Mouse (Mus musculus): ENCODE measurements around the gene Pik3cg. TPM values are rescaled to one million over a fixed set of nuclear protein-coding genes. Genes with fewer than 3 reads are reported as not detected.
A peak's percentile ranks its signal among the peaks of the same experiment; 100 is the strongest.

Gene Pik3cg
- polyA plus RNA-seq, 1 experiment from 2014 or later = 1.6 TPM

DNA sequence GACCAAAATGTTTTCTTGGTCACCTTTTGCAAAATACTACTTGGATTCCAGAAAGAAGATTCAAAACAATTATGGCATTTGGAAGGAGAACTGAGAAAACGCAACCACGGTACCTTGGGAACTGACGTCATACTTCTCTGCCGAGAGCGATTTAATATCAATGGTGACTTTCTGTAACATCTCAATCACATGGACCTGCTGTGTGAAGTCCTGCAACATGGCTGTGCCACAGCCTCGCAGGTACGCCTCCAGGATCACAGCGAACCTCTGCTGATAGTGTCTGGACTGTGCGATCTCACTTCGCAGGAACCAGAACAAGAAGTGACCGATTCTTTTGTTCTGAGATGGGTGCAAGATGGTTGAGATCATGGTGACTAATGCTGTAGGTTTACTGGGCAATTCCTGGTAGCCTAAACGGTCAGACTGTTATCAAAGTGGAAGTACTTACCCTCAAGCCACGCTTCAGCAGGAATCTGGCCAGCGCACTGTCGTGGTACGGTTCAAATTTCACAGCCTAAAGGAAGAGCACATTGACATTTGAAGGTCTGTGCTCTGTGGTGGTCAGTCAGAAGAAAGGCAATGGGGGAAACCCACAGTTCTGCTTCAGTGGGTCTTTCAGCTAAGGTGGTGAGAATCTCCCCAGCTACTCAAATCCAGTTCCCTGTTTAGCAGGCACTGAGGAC lies 7.9 kb downstream of the Pik3cg start:
- Histone ChIP-seq H3K4me1 (peaks cover 4% of the 10 kb centered on the region; the same call in 1 of the 2 replicates), H3K27ac (no peak overlapping the region), H3K9ac (no peak overlapping the region), H3K4me3 (no peak overlapping the region), H3K9me3 (no peaks in the 10 kb centered on the region), H3K4me2 (no peak overlapping the region), H3K36me3 (replicated peaks) (no peaks in the 10 kb centered on the region), H3K27me3 (replicated peaks) (no peaks in the 10 kb centered on the region)
- 87% methylated on average over 16 of the region's 16 CpGs for WGBS
- ATAC-seq (replicated peaks) = no peak

DNA sequence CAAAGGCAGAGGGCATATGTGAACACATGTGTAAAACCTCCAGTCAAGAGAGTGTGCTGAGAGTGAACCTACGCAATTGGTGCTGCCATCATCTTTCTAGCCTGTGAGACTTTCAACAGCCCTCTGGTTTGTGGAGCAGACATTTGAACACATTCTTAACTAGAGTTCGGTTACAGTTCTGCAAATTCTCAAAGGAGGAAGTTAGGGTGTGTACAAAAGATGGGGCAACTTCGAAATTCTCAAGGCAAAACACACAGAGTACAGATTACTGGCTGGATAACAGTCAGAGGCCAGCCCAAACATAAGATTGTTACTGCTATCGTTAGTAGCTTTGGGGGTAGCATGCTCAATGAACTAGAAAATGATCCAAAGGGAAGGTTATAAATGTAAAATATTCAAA lies 9.0 kb downstream of the Pik3cg start:
- ATAC-seq (replicated peaks) = no peak
- H3K27me3 ChIP-seq (replicated peaks) = no peaks in the 10 kb centered on the region

DNA sequence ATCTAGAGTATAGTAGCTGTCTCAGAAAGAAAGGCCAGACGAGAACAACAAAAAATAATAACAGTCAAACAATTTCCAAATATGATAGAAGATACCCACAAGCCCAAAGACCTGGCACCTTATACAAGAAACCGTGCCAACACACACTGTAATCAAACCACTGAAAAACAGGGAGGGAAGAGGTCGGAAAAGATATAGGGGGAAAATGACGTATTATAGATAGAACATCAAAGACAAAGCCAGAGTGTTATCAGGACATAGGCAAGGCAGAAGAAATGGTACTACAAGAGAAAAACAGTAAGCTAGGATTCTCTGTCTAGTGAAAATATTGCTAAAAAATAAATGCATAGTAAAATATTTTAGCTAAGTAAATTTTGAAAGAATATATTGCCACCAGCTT lies 10.4 kb downstream of the Pik3cg start:
- H3K4me1 ChIP-seq = no peaks in the 10 kb centered on the region

More for the DNA sequence above, 9.0 kb downstream of the Pik3cg start:
- Histone ChIP-seq H3K4me1 (peaks cover 4% of the 10 kb centered on the region; the same call in 1 of the 2 replicates), H3K4me3 (no peak overlapping the region), H3K4me2 (no peak overlapping the region), H3K9me3 (no peaks in the 10 kb centered on the region), H3K36me3 (replicated peaks) (no peaks in the 10 kb centered on the region), H3K9ac (no peak overlapping the region), H3K27ac (no peak overlapping the region)
- 89% methylated on average over 4 of the region's 4 CpGs for WGBS

DNA sequence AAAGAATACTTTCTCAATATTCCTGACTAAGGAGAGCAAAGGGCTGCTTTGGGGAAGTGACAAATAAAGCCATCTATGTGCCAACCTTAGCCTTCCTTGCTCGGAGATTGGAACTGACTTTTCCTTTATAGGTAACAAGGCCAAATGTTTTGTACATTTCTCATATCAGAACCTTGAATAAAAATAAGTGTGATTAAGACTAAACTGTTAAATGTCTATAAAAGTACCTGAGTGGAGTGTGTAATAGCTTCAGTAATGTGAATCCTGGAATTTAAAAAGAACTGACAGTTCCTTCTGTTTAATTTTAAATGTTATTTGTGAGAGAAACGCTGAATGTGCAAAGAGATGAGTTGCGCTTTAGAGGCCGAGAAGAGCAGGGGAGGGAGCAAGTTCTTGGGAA lies 13.5 kb downstream of the Pik3cg start:
- WGBS = 94% methylated on average over 4 of the region's 4 CpGs
- no peaks in the 10 kb centered on the region for H3K27me3 ChIP-seq (replicated peaks)
- no peak overlapping the region for H3K4me2 ChIP-seq
- no peak for ATAC-seq (replicated peaks)
- H3K36me3 ChIP-seq (replicated peaks) = no peaks in the 10 kb centered on the region
- no peak overlapping the region for H3K4me3 ChIP-seq
- no peak overlapping the region for H3K27ac ChIP-seq
- H3K9me3 ChIP-seq = no peaks in the 10 kb centered on the region
- no peaks in the 10 kb centered on the region for H3K4me1 ChIP-seq
- no peak overlapping the region for H3K9ac ChIP-seq

More for the DNA sequence above, 10.4 kb downstream of the Pik3cg start:
- Histone ChIP-seq H3K4me3 (no peak overlapping the region), H3K36me3 (replicated peaks) (no peaks in the 10 kb centered on the region), H3K9me3 (no peaks in the 10 kb centered on the region), H3K27ac (no peak overlapping the region), H3K9ac (no peak overlapping the region), H3K27me3 (replicated peaks) (no peaks in the 10 kb centered on the region), H3K4me2 (no peak overlapping the region)
- 87% methylated on average over 4 of the region's 4 CpGs for WGBS
- no peak for ATAC-seq (replicated peaks)

DNA sequence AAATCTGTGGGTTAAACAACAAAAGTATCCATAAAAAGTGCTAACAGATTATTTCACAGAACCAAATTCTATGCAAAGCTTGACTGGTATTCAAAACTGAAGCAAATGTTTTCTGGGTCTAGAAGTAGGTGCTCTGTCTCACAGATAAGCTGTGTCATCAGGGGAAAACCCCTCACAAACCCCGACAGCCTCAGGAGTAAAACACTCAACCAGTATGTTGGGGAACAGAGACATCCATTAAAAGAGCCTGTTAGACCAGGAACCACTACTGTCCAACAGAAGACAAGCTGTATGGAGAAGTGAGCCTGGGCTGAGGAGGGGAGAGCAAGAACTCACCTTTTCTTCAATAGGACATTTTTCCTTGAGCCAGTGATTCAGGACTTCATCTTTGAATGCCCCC lies 14.1 kb downstream of the Pik3cg start:
- H3K9ac ChIP-seq = no peak overlapping the region
- no peak for ATAC-seq (replicated peaks)
- no peaks in the 10 kb centered on the region for H3K27me3 ChIP-seq (replicated peaks)
- H3K27ac ChIP-seq = no peak overlapping the region
- no peak overlapping the region for H3K4me3 ChIP-seq
- no peaks in the 10 kb centered on the region for H3K4me1 ChIP-seq
- H3K4me2 ChIP-seq = no peak overlapping the region
- H3K36me3 ChIP-seq (replicated peaks) = no peaks in the 10 kb centered on the region
- H3K9me3 ChIP-seq = no peaks in the 10 kb centered on the region
- WGBS = 93% methylated on average over 1 of the region's 1 CpGs

DNA sequence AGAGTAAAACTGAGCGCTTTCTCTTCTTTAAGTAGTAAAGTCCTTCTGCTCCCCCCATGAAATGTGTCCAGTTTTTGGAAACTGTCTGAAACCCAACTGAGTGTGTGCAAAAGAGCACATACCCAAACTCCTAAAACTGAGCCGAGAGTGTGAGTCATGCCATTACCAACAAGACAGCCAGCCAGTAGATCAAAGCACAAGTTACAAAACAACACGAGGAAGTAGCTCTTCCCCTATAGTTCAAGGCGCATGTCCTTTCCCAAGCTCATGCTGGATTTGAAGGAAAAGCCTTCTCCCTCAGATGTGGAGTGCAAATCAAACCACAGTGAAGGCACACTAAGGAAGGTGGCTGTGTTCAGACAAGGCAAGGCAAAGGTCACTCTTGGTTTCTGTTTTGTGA lies 17.5 kb downstream of the Pik3cg start:
- WGBS = 82% methylated on average over 4 of the region's 4 CpGs
- H3K4me3 ChIP-seq = no peak overlapping the region
- no peaks in the 10 kb centered on the region for H3K9me3 ChIP-seq
- no peaks in the 10 kb centered on the region for H3K27me3 ChIP-seq (replicated peaks)
- no peaks in the 10 kb centered on the region for H3K36me3 ChIP-seq (replicated peaks)
- no peak for ATAC-seq (replicated peaks)
- H3K4me1 ChIP-seq = no peaks in the 10 kb centered on the region
- H3K4me2 ChIP-seq = no peak overlapping the region
- H3K9ac ChIP-seq = no peak overlapping the region
- H3K27ac ChIP-seq = no peak overlapping the region

DNA sequence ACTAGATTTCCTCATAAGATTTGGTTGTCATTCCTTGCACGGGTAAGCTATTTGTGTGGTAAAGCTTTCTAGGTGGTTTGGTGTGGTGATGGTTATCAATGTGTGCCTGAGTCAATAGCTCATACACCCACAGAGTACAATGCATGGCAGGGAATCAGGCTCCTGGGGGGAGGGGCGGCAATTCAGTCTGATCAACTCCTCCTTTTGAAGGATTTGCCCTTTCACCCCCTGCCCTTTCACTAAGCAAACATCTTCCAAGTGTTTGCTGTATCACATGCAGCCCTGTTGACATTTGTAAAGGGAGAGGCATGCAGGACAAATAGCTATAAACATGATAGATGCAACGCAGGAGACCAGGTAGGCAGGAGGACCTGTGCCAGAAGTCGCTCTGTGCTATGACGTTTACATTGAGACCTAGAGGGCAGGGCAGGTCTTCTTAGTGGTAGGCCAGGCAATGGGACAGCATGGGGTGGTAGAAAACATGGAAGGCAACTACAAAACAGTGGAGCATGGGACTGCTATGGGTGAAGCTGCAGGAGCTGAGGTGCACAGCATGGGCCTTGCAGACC lies 20.7 kb downstream of the Pik3cg start:
- no peak for ATAC-seq (replicated peaks)
- H3K4me1 ChIP-seq = no peaks in the 10 kb centered on the region
- H3K4me3 ChIP-seq = no peak overlapping the region
- no peak overlapping the region for H3K27ac ChIP-seq
- 59% methylated on average over 5 of the region's 5 CpGs for WGBS
- H3K9ac ChIP-seq = no peak overlapping the region
- H3K4me2 ChIP-seq = no peak overlapping the region
- H3K9me3 ChIP-seq = no peaks in the 10 kb centered on the region
- H3K27me3 ChIP-seq (replicated peaks) = no peaks in the 10 kb centered on the region
- H3K36me3 ChIP-seq (replicated peaks) = no peaks in the 10 kb centered on the region

DNA sequence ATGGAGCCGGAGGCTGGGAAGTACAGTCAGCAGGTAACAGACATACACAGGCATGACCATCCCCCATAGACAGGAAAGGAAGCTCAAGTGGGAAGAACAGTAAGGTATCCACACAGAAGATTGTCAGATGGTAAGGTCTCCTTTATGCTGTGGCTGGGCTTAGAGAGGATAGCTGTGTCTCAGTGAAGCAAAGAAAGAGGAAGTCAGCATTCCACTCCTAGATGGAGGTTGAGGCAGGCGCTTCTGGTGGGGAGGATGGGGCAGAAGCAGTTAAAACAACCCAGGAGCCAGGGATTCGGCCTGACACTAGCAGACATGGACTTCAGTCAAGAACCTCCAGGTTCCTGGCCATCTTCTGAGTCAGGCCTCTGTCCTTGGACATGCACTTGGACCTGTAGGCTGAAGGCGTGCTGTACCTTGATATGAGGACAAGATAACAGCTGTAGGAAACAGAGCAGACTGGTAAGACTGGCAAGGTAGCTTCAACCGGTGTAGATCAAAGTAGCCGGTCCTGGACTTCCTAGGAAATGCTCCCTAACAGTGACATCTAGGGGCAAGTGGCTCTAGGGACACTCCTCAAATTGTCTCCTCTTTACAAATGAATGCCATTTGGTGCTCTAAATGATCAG lies 21.7 kb downstream of the Pik3cg start:
- Histone ChIP-seq H3K27ac (no peak overlapping the region), H3K4me1 (no peaks in the 10 kb centered on the region), H3K36me3 (replicated peaks) (no peaks in the 10 kb centered on the region), H3K9me3 (no peaks in the 10 kb centered on the region), H3K4me3 (no peak overlapping the region), H3K27me3 (replicated peaks) (no peaks in the 10 kb centered on the region), H3K4me2 (no peak overlapping the region), H3K9ac (no peak overlapping the region)
- no peak for ATAC-seq (replicated peaks)
- 87% methylated on average over 6 of the region's 6 CpGs for WGBS

DNA sequence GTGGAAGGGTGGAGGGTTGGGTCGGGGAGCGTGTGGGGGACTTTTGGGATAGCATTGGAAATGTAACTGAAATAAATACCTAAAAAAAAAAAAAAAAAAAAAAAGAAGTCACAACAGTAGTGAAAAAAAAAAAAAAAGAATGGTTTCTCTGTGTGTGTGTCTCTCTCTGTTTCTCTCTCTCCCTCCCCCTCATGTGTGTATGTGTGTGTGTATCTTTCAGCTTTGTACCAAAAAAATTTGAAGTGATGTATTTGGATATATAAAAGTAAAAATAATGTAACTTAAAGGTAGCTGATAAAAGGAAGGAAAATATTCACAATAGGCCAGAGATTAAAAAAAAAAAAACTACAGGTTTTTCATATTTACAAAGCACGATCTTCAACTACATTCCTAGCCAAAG lies 23.6 kb downstream of the Pik3cg start:
- Histone ChIP-seq H3K4me3 (no peak overlapping the region), H3K27ac (no peak overlapping the region), H3K36me3 (replicated peaks) (no peaks in the 10 kb centered on the region), H3K9ac (no peak overlapping the region), H3K27me3 (replicated peaks) (no peaks in the 10 kb centered on the region), H3K4me1 (no peaks in the 10 kb centered on the region), H3K9me3 (no peaks in the 10 kb centered on the region), H3K4me2 (no peak overlapping the region)
- 93% methylated on average over 3 of the region's 3 CpGs for WGBS
- ATAC-seq (replicated peaks) = no peak

DNA sequence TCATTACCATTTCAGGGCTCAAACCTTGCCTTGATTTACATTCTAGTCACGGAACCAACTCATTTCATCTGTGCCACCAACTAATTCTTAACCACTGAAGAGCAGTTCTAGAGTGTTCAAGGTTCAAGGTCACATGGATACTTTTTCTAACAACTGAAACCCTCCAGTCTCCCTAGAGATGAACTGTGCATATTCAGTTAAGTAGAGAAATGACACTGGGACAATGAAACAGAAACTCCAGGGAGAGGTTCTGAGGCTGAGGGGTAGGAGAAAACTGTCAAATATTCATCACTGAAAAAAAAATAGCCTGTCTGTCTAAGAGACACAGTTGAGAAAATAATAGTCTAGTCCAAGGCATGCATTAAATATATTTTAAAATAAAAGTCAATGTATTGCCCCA lies 24.9 kb downstream of the Pik3cg start:
- H3K27ac ChIP-seq = no peak overlapping the region
- no peak overlapping the region for H3K4me3 ChIP-seq
- no peak overlapping the region for H3K4me2 ChIP-seq
- no peaks in the 10 kb centered on the region for H3K36me3 ChIP-seq (replicated peaks)
- H3K9ac ChIP-seq = no peak overlapping the region
- H3K9me3 ChIP-seq = no peaks in the 10 kb centered on the region
- no peaks in the 10 kb centered on the region for H3K27me3 ChIP-seq (replicated peaks)
- no peaks in the 10 kb centered on the region for H3K4me1 ChIP-seq
- ATAC-seq (replicated peaks) = no peak
- 68% methylated on average over 1 of the region's 1 CpGs for WGBS

DNA sequence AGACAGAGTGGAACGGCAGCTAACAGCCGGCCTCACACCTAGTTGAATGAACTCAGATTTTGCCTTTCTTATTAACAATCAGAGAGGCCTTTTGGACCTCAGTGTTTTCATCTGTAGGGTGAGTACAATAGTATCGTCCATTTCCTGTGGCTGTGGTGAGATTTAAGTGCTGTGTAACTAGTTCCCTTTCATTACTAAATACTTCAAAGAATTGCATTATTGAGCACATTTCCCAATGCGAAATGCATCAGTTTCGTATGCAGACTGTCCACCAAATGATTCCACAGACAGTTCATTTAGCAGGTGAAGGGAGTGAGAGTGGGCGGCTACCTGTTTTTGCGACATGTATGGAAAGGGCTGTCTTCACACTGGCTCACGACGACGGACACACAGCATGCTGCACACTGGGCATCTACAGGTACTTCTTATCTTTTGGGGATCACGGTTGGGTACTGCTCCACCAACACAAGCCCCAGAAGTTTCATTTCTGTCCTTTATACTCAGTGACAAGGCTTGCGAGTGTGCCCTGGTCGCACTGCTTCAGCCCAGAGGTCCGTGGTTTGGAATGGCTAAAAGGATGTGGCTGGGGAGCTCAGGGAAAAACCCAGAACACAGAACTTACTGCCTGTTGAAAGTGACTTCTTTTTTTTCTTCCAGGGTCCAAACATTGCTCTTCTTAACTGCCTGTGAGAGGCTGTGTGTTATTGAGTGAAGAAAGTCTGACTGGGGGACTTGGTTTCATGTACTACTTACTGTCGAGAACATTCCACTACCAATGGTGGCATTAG lies 25.6 kb downstream of the Pik3cg start:
- Histone ChIP-seq H3K27me3 (replicated peaks) (no peaks in the 10 kb centered on the region), H3K27ac (no peak overlapping the region), H3K4me3 (no peak overlapping the region), H3K36me3 (replicated peaks) (no peaks in the 10 kb centered on the region), H3K4me1 (no peaks in the 10 kb centered on the region), H3K9ac (no peak overlapping the region), H3K9me3 (no peaks in the 10 kb centered on the region), H3K4me2 (no peak overlapping the region)
- ATAC-seq (replicated peaks) = no peak
- WGBS = 91% methylated on average over 15 of the region's 15 CpGs

DNA sequence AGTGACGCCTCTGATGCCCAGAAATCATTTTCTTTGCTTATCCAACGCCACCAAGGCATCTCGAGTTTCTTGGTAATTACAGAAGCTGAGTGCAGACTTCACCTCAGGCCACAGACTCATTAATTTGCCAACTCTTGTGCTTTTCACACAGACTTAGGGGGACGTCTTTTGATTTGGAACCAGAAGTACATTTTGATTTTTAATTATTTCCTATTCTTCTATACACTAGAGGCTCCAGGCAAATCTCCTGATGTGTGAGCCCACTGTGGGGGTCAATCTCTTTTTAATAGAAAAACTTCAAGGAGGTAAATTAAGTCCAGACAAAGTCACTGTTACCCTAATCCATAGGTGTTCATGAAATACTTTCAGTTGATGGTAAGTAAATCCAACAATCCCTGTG lies 26.6 kb downstream of the Pik3cg start:
- no peak overlapping the region for H3K9ac ChIP-seq
- H3K36me3 ChIP-seq (replicated peaks) = no peaks in the 10 kb centered on the region
- H3K27ac ChIP-seq = no peak overlapping the region
- H3K27me3 ChIP-seq (replicated peaks) = no peaks in the 10 kb centered on the region
- peak; percentile 54; the same call in 1 of the 2 replicates for ATAC-seq (replicated peaks)
- H3K9me3 ChIP-seq = no peaks in the 10 kb centered on the region
- no peak overlapping the region for H3K4me2 ChIP-seq
- no peaks in the 10 kb centered on the region for H3K4me1 ChIP-seq
- H3K4me3 ChIP-seq = no peak overlapping the region
- WGBS = 55% methylated on average over 4 of the region's 4 CpGs
